Mouse (Mus musculus) small intestine, adult 2 months (tissue): ENCODE measurements around the gene Hnrnpr.

Experiments
- CTCF ChIP-seq: fragments of 200-500 bp; IDR thresholded peaks from 2 replicates; pipeline ENCODE4 v1.5.1; 2012; ENCODE audit warnings: low read depth, mild to moderate bottlenecking, control low read depth, inconsistent platforms, low read length, moderate library complexity, mixed read lengths; ENCODE audit not compliant: insufficient replicate concordance, insufficient read length; ENCODE audit errors: extremely low read depth
- POLR2A ChIP-seq: fragments of 200-500 bp; IDR thresholded peaks from 2 replicates; pipeline ENCODE4 v1.6.1; 2012; ENCODE audit warnings: low read depth, mild to moderate bottlenecking, control low read depth, inconsistent platforms, low read length, moderate library complexity

DNA sequence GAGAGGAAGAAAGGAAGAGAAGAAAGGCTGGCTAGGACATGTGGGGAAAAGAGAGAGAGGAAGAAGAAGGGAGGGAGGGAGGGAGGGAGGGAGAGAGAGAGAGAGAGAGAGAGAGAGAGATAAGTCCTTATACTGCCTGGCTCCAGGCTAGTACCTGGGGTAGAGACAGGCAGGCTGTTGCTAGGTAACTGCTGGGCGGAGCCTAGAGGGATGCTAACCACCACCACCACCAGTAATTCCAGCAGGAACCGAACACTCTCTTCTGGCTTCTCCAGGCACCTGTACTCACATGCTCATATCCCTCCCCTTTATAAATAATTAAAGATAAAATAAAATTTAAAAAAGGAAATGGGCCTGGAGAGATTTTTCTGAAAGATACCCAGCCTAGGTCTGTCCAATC, 27.0 kb upstream of the Hnrnpr start:
- TF ChIP-seq CTCF (no peak), POLR2A (no peak)
